Mouse (Mus musculus) MEL (cell line): ENCODE measurements around the gene Mtss1l. TPM values are rescaled to one million over a fixed set of nuclear protein-coding genes. Genes with fewer than 3 reads are reported as not detected.

Experiments
- DNase-seq: peaks from one replicate; pipeline ENCODE4 v3.0.0; 2011; ENCODE audit warnings: low read depth, low spot score
- H3K27ac ChIP-seq: 2 replicates; pipeline ENCODE4 v1.5.1; 2012; ENCODE audit warnings: low read depth, mild to moderate bottlenecking, control low read depth, low read length, moderate library complexity; ENCODE audit not compliant: control insufficient read depth
- H3K27me3 ChIP-seq, 2 experiments: fragments of 150-350 bp in 1 of 2; sonication (generic) in 1 of 2; 2 replicates each; pipeline ENCODE4 v1.6.1; 2012; ENCODE audit warnings: low read length in 2 of 2, mild to moderate bottlenecking in 2 of 2, improper control_type of control experiment in 1 of 2, moderate library complexity in 1 of 2; ENCODE audit not compliant: insufficient read depth in 2 of 2, control insufficient read depth in 1 of 2
- H3K36me3 ChIP-seq, 2 experiments: 2 replicates each; pipeline ENCODE4 v1.6.1; 2012 to 2014; ENCODE audit warnings: low read length in 2 of 2, improper control_type of control experiment in 1 of 2, inconsistent platforms in 1 of 2, mild to moderate bottlenecking in 1 of 2; ENCODE audit not compliant: insufficient read depth in 2 of 2, control insufficient read depth in 1 of 2
- H3K4me1 ChIP-seq, 2 experiments: fragments of 150-350 bp in 1 of 2; sonication (generic) in 1 of 2; 2 replicates each; pipeline ENCODE4 v1.6.1; 2012; ENCODE audit warnings: low read length in 2 of 2, improper control_type of control experiment in 1 of 2, mild to moderate bottlenecking in 1 of 2; ENCODE audit not compliant: insufficient read depth in 2 of 2, control insufficient read depth in 1 of 2
- H3K4me3 ChIP-seq, 2 experiments: fragments of 150-350 bp in 1 of 2; sonication (generic) in 1 of 2; 2 replicates each; pipeline ENCODE4 v1.5.1; 2012; ENCODE audit warnings: low read depth in 2 of 2, low read length in 2 of 2, mild to moderate bottlenecking in 2 of 2, moderate library complexity in 2 of 2, control low read depth in 1 of 2, improper control_type of control experiment in 1 of 2; ENCODE audit not compliant: control insufficient read depth in 1 of 2, insufficient read depth in 1 of 2
- H3K79me2 ChIP-seq: 2 replicates; pipeline ENCODE4 v1.6.1; 2012; ENCODE audit warnings: mild to moderate bottlenecking, low read length, moderate library complexity; ENCODE audit not compliant: control insufficient read depth, poor library complexity, insufficient read depth
- H3K9ac ChIP-seq: 2 replicates; pipeline ENCODE4 v1.6.1; 2012; ENCODE audit warnings: low read depth, mild to moderate bottlenecking, control low read depth, low read length, moderate library complexity; ENCODE audit not compliant: control insufficient read depth, poor library complexity, severe bottlenecking
- H3K9me3 ChIP-seq: fragments of 150-350 bp; sonication (generic); replicated peaks from 2 replicates; pipeline ENCODE4 v1.6.1; 2012; ENCODE audit warnings: mild to moderate bottlenecking, low read length, improper control_type of control experiment, moderate library complexity; ENCODE audit not compliant: insufficient read depth
- CHD2 ChIP-seq: IDR thresholded peaks from 2 replicates; pipeline ENCODE4 v1.6.1; 2011; ENCODE audit warnings: low read length, improper control_type of control experiment
- CTCF ChIP-seq, 3 experiments: IDR thresholded peaks in 2 of 3; conservative IDR thresholded peaks in 1 of 3; 2 replicates each; pipeline ENCODE4 v1.5.1; 2011 to 2012; ENCODE audit warnings: low read length in 3 of 3, low read depth in 2 of 3, mild to moderate bottlenecking in 2 of 3, improper control_type of control experiment in 1 of 3, inconsistent platforms in 1 of 3, mixed read lengths in 1 of 3, moderate library complexity in 1 of 3; ENCODE audit not compliant: control insufficient read depth in 1 of 3, insufficient read depth in 1 of 3, poor library complexity in 1 of 3, severe bottlenecking in 1 of 3
- ELF1 ChIP-seq: IDR thresholded peaks from 2 replicates; pipeline ENCODE4 v1.6.1; 2014; ENCODE audit warnings: low read depth, mild to moderate bottlenecking, inconsistent platforms, low read length, improper control_type of control experiment, moderate library complexity
- EP300 ChIP-seq, 2 experiments: IDR thresholded peaks; 2 replicates each; pipeline ENCODE4 v1.6.1; 2011; ENCODE audit warnings: improper control_type of control experiment in 2 of 2, low read length in 2 of 2, low read depth in 1 of 2, mild to moderate bottlenecking in 1 of 2
- GABPA ChIP-seq: IDR thresholded peaks from 2 replicates; pipeline ENCODE4 v1.6.1; 2012; ENCODE audit warnings: low read depth, mild to moderate bottlenecking, inconsistent platforms, low read length, improper control_type of control experiment, moderate library complexity
- GATA1 ChIP-seq: IDR thresholded peaks from 2 replicates; pipeline ENCODE4 v1.6.1; 2011; ENCODE audit warnings: low read depth, low read length, improper control_type of control experiment
- MAZ ChIP-seq: IDR thresholded peaks from 2 replicates; pipeline ENCODE4 v1.6.1; 2012; ENCODE audit warnings: low read depth, mild to moderate bottlenecking, inconsistent platforms, low read length, improper control_type of control experiment
- MEF2A ChIP-seq: IDR thresholded peaks from 2 replicates; pipeline ENCODE4 v1.6.1; 2014; ENCODE audit warnings: low read depth, mild to moderate bottlenecking, inconsistent platforms, low read length, improper control_type of control experiment; ENCODE audit not compliant: poor library complexity, insufficient replicate concordance, severe bottlenecking; ENCODE audit errors: extremely low read depth
- MXI1 ChIP-seq: IDR thresholded peaks from 2 replicates; pipeline ENCODE4 v1.6.1; 2011; ENCODE audit warnings: mild to moderate bottlenecking, low read depth, low read length, improper control_type of control experiment
- MYC ChIP-seq: IDR thresholded peaks from 2 replicates; pipeline ENCODE4 v1.6.1; 2011; ENCODE audit warnings: low read depth, mild to moderate bottlenecking, low read length, improper control_type of control experiment, moderate library complexity
- NELFE ChIP-seq: IDR thresholded peaks from 2 replicates; pipeline ENCODE4 v1.6.1; 2011; ENCODE audit warnings: low read depth, low read length, improper control_type of control experiment
- NRF1 ChIP-seq: IDR thresholded peaks from 2 replicates; pipeline ENCODE4 v1.6.1; 2014; ENCODE audit warnings: low read depth, mild to moderate bottlenecking, inconsistent platforms, low read length, improper control_type of control experiment, moderate library complexity; ENCODE audit not compliant: poor library complexity, insufficient read depth, severe bottlenecking
- POLR2A ChIP-seq, 2 experiments: IDR thresholded peaks; 2 replicates each; pipeline ENCODE4 v1.6.1; 2011 to 2012; ENCODE audit warnings: low read length in 2 of 2, mild to moderate bottlenecking in 2 of 2, control low read depth in 1 of 2, improper control_type of control experiment in 1 of 2, low read depth in 1 of 2, moderate library complexity in 1 of 2; ENCODE audit not compliant: control insufficient read depth in 1 of 2, insufficient read depth in 1 of 2, poor library complexity in 1 of 2
- POLR2AphosphoS2 ChIP-seq: IDR thresholded peaks from 2 replicates; pipeline ENCODE4 v1.6.1; 2011; ENCODE audit warnings: low read length, improper control_type of control experiment
- RAD21 ChIP-seq: IDR thresholded peaks from 2 replicates; pipeline ENCODE4 v1.6.1; 2011; ENCODE audit warnings: mild to moderate bottlenecking, low read depth, low read length, improper control_type of control experiment
- SIN3A ChIP-seq: IDR thresholded peaks from 2 replicates; pipeline ENCODE4 v1.6.1; 2012; ENCODE audit warnings: low read length, improper control_type of control experiment, inconsistent platforms
- SMC3 ChIP-seq: IDR thresholded peaks from 2 replicates; pipeline ENCODE4 v1.6.1; 2011; ENCODE audit warnings: low read depth, low read length, improper control_type of control experiment
- TAL1 ChIP-seq: IDR thresholded peaks from 2 replicates; pipeline ENCODE4 v1.6.1; 2012; ENCODE audit warnings: mild to moderate bottlenecking, inconsistent platforms, low read length, moderate library complexity, mixed read lengths
- TCF12 ChIP-seq: IDR thresholded peaks from 2 replicates; pipeline ENCODE4 v1.6.1; 2014; ENCODE audit warnings: low read depth, mild to moderate bottlenecking, inconsistent platforms, low read length, improper control_type of control experiment, moderate library complexity
- UBTF ChIP-seq: IDR thresholded peaks from 2 replicates; pipeline ENCODE4 v1.6.1; 2012; ENCODE audit warnings: low read depth, mild to moderate bottlenecking, inconsistent platforms, low read length, improper control_type of control experiment, moderate library complexity, borderline replicate concordance; ENCODE audit not compliant: insufficient read depth
- USF1 ChIP-seq: IDR thresholded peaks from 2 replicates; pipeline ENCODE4 v1.6.1; 2014; ENCODE audit warnings: low read depth, mild to moderate bottlenecking, inconsistent platforms, low read length, improper control_type of control experiment, moderate library complexity
- ZKSCAN1 ChIP-seq: IDR thresholded peaks from 2 replicates; pipeline ENCODE4 v1.6.1; 2012; ENCODE audit warnings: low read depth, mild to moderate bottlenecking, inconsistent platforms, low read length, improper control_type of control experiment, moderate library complexity
- ZMIZ1 ChIP-seq: IDR thresholded peaks from 2 replicates; pipeline ENCODE4 v1.6.1; 2012; ENCODE audit warnings: low read depth, mild to moderate bottlenecking, inconsistent platforms, low read length, improper control_type of control experiment, moderate library complexity
- polyA plus RNA-seq, 2 experiments: library from polyadenylated mRNA; stranded (reverse) in 1 of 2; unstranded in 1 of 2; fragments of >175 nt in 1 of 2; fragments of >200 nt in 1 of 2; gene quantifications; 2 replicates each; pipeline versions ENCODE4 v1.2.1 to v1.2.4; 2012; ENCODE audit warnings: low replicate concordance in 2 of 2, low read depth in 1 of 2; ENCODE audit not compliant: insufficient read length in 2 of 2, insufficient read depth in 1 of 2, missing spikeins in 1 of 2
- total RNA-seq: library from RNA; depleted of rRNA; stranded (reverse); fragments of 300-350 nt; gene quantifications from 2 replicates; pipeline ENCODE4 v1.2.3, GENCODE M21; 2012

Gene Mtss1l
- total and polyA plus RNA-seq, 3 experiments = 1.2 to 4.3 TPM; not detected in 1

- Histone ChIP-seq H3K79me2 (no peaks in the 10 kb centered on the region), H3K4me1 (no peaks in the 10 kb centered on the region), H3K27me3 (no peaks in the 10 kb centered on the region), H3K4me3 (no peak overlapping the region), H3K9me3 (no peaks in the 10 kb centered on the region), H3K27ac (no peak overlapping the region), H3K9ac (no peak overlapping the region), H3K36me3 (peaks cover 0 to 1% of the 10 kb centered on the region in 2 experiments; a peak in 1 of 4 replicates)
- TF ChIP-seq MYC (no peak), MEF2A (no peak), POLR2A (IDR thresholded peaks at IDR 0.05; ENCODE audit: control insufficient read depth in 1 of 2, insufficient read depth in 1 of 2, low read depth in 1 of 2, low read length in 2 of 2, poor library complexity in 1 of 2) (no peak), ZKSCAN1 (no peak), CHD2 (no peak), CTCF (IDR thresholded peaks at IDR 0.05 in 2 of 3, conservative IDR thresholded peaks at IDR 0.05 in 1 of 3; ENCODE audit: control insufficient read depth in 1 of 3, insufficient read depth in 1 of 3, low read depth in 2 of 3, low read length in 3 of 3, poor library complexity in 1 of 3, severe bottlenecking in 1 of 3) (no peak)
- no peak for DNase-seq
These were observed 25.2 kb upstream of the Mtss1l start for GRCm38 (mm10) chr8:110696051-110696450.

GRCm38 (mm10) chr8:110697571-110697970 is 23.7 kb upstream of the Mtss1l start:
- TF ChIP-seq MYC (no peak), TCF12 (no peak), MEF2A (no peak)
- Histone ChIP-seq H3K9ac (no peak overlapping the region), H3K79me2 (no peaks in the 10 kb centered on the region), H3K4me3 (no peak overlapping the region), H3K27ac (no peak overlapping the region), H3K4me1 (no peaks in the 10 kb centered on the region), H3K27me3 (no peaks in the 10 kb centered on the region), H3K9me3 (no peaks in the 10 kb centered on the region), H3K36me3 (peaks cover 0 to 1% of the 10 kb centered on the region in 2 experiments; a peak in 1 of 4 replicates)
- no peak for DNase-seq

- Histone ChIP-seq H3K27me3 (no peaks in the 10 kb centered on the region), H3K79me2 (no peaks in the 10 kb centered on the region), H3K36me3 (peaks cover 0 to 1% of the 10 kb centered on the region in 2 experiments; a peak in 1 of 4 replicates), H3K27ac (no peak overlapping the region), H3K9me3 (no peaks in the 10 kb centered on the region), H3K4me3 (no peak overlapping the region), H3K4me1 (no peaks in the 10 kb centered on the region), H3K9ac (no peak overlapping the region)
- TF ChIP-seq POLR2AphosphoS2 (no peak), MXI1 (no peak), USF1 (no peak), POLR2A (IDR thresholded peaks at IDR 0.05; ENCODE audit: control insufficient read depth in 1 of 2, insufficient read depth in 1 of 2, low read depth in 1 of 2, low read length in 2 of 2, poor library complexity in 1 of 2) (no peak), MAZ (no peak), SMC3 (no peak), EP300 (IDR thresholded peaks at IDR 0.05; ENCODE audit: low read depth in 1 of 2, low read length in 2 of 2) (no peak), ZMIZ1 (no peak), TAL1 (no peak), NRF1 (no peak), MEF2A (no peak), CHD2 (no peak), UBTF (no peak), ELF1 (no peak), GATA1 (no peak), RAD21 (no peak), SIN3A (no peak), NELFE (no peak), TCF12 (no peak), GABPA (no peak)
- no peak for DNase-seq
These were observed 23.2 kb upstream of the Mtss1l start for GRCm38 (mm10) chr8:110698098-110698497.
